Mouse (Mus musculus) bone marrow macrophage, adult 2 months (primary cell): ENCODE results near the gene Chit1. TPM values are rescaled to one million over a fixed set of nuclear protein-coding genes. Genes with fewer than 3 reads are reported as not detected.

Experiments used
- H3K27ac ChIP-seq: 2 replicates; pipeline ENCODE4 v1.5.1; 2012; ENCODE audit warnings: low read depth, low read length; ENCODE audit not compliant: insufficient read depth
- H3K4me1 ChIP-seq: 2 replicates; pipeline ENCODE4 v1.6.1; 2012; ENCODE audit warnings: low read length; ENCODE audit not compliant: control insufficient read depth, insufficient read depth
- H3K4me3 ChIP-seq: 2 replicates; pipeline ENCODE4 v1.5.1; 2012; ENCODE audit warnings: mild to moderate bottlenecking, low read length, moderate library complexity; ENCODE audit not compliant: insufficient read depth
- CTCF ChIP-seq: IDR thresholded peaks from 2 replicates; pipeline ENCODE4 v1.5.1; 2012; ENCODE audit warnings: low read depth, mild to moderate bottlenecking, low read length, moderate library complexity
- POLR2A ChIP-seq: IDR thresholded peaks from 2 replicates; pipeline ENCODE4 v1.6.1; 2012; ENCODE audit warnings: mild to moderate bottlenecking, low read depth, low read length, borderline replicate concordance
- polyA plus RNA-seq: library from polyadenylated mRNA; stranded (reverse); fragments of >200 nt; gene quantifications from 2 replicates; pipeline ENCODE4 v1.2.4, GENCODE M21; 2012; ENCODE audit not compliant: missing spikeins, insufficient read depth, insufficient read length

The Chit1 gene
- polyA plus RNA-seq, 1 experiment, result not detected

DNA sequence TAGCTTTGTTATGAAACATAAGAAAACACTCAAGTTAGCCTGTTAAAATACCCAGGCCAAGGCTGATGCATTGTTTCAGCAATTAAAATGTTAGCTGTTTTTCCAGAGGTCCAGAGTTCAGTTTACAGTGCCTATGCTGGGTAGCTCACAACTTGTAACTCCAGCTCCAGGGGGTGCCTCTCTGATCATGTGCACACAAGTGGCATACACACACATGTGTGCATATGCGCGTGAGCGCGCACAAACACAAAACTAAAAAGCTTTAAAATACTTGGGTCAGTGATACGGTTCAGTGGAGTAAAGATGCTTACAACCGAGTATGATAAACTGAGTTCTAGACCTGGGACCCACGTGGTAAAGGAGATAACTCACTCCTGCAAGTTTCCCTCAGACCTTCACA is 22.0 kb upstream of the Chit1 start:
- H3K27ac ChIP-seq, result no peak overlapping the region
- TF ChIP-seq POLR2A (no peak), CTCF (no peak)
- H3K4me3 ChIP-seq, result no peak overlapping the region
- peaks cover 19% of the 10 kb centered on the region for H3K4me1 ChIP-seq

DNA sequence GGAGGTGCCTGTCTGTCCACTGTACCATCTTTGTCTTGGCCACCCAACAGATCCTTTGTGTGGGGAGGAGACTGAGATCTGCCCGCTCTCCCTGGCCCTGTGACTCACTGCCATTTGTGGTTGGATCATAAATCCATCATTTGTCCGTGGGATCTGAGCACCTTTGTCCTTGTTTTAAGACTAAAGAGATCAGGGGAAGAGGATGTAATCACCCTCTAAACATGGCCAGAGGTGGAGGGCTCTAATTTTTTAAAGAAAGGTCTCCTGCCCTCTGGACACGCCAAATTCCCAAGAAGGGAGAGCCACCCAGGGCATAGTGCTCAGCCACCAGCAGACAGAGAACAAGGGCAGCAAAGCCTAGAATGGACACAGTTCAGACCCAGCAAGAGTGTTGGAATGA is 19.2 kb upstream of the Chit1 start:
- H3K27ac ChIP-seq, result no peak overlapping the region
- H3K4me1 ChIP-seq, result peaks cover 38% of the 10 kb centered on the region
- no peak overlapping the region for H3K4me3 ChIP-seq

DNA sequence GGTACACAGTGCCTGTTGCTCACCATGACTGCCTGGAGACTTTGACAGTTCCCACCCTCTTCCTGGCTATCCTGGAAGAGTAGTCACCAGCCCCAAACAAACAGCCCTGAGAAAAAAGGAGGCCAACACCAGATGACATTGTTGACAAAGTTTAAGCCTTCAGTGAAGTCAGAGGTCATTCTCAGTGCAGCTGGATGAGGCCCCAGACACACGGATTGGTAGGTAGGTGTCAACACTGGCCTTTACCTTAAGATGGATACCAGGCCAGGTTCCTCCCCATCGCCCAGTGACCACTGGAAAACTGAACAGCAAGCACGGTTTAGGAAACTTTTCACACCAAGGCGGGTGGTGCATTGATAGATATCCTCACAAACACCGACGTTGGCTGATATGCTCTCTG is 18.7 kb upstream of the Chit1 start:
- H3K27ac ChIP-seq, result no peak overlapping the region
- TF ChIP-seq POLR2A (no peak), CTCF (no peak)
- H3K4me1 ChIP-seq, result peaks cover 38% of the 10 kb centered on the region
- 0 out of 2 replicates have a peak overlapping the region, but pooled peaks have one; percentile 10 for H3K4me3 ChIP-seq

More for the DNA sequence above, 19.2 kb upstream of the Chit1 start:
- TF ChIP-seq CTCF (no peak), POLR2A (no peak)

DNA sequence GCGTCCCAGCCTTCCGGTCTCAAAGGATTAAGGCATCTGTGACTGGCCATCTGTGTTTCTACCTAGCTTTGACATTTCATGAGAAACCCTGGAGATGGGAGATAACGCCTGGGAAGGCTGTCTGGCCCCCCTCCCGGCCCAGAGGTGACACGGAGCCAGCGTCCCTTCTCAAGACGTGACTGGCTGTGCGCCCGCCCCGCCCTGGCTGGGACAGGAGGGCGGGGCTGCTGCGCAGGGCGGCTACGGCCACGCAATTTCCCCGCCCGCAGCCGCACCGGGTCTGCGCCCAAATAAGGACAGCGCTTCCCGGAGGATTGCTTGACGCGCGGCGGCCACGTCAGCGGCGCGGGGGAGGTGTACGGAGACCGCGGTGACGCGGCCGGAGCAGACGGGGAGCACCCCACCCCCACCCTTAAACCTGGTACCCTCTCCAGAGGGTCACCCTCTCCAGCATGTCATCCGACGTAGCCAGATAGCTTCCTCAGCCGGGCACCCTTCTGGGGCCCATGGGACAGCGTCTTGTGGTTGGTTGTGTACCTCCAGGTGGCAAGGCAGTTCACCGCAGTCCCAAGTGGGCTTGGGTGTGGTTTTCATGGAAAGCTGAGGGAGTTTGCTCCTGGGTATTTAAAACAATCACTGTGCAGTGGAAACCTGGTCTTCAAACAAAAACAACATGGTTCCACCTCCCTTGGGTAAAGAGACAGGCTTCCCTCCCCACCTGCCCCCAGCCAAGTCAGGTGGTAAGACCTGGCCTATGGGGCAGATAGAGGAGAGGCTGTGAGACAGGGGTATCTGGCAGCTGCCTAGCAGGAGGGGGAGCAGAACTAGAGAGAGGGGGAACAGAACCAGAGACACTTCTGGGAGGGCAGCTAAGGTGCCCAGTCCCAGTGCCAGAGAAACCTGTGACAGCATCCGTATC is 17.9 kb upstream of the Chit1 start:
- Histone ChIP-seq H3K4me1 (peaks cover 41% of the 10 kb centered on the region), H3K4me3 (peak overlapping the region; percentile 64), H3K27ac (peak overlapping the region; percentile 100)
- no peak for TF ChIP-seq CTCF

DNA sequence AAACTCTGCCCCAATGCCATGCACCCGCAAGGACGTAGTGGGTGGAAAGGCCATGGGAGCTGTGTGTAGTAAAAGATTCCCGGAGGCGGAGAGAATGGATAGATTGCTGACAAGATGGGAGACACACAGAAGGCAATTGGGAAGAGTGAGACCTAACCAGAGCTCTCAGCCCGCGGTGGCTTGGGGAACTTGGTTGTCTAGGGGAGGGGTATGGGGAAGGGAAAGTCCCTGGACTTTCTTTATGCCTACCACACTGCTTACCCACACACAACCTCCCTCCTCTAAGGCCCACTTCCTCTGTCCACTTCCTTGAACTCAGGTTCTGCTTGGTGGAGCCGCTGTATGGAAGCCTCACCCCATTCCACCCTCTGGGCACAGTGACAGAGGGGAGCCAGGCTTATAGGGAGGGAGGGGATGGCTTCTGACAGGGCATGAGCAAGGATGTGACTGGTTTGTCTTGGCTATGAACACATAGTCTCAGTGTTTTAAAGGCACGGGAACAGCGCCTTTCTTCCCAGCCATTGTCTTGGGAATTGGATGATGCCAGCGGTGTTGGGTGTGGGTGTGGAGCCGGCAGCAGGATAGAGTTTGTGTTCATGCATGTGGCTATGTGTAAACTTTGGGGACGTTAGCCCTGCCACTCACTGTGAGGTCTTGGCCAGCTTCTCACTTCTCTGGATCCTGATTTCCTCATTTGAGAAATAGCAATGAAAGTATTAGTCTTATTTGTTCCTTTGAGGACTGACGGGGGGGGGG is 17.1 kb upstream of the Chit1 start:
- H3K27ac ChIP-seq, result peak overlapping the region; percentile 100
- peak overlapping the region; percentile 64 for H3K4me3 ChIP-seq
- TF ChIP-seq POLR2A (no peak), CTCF (no peak)
- H3K4me1 ChIP-seq, result peaks cover 48% of the 10 kb centered on the region

DNA sequence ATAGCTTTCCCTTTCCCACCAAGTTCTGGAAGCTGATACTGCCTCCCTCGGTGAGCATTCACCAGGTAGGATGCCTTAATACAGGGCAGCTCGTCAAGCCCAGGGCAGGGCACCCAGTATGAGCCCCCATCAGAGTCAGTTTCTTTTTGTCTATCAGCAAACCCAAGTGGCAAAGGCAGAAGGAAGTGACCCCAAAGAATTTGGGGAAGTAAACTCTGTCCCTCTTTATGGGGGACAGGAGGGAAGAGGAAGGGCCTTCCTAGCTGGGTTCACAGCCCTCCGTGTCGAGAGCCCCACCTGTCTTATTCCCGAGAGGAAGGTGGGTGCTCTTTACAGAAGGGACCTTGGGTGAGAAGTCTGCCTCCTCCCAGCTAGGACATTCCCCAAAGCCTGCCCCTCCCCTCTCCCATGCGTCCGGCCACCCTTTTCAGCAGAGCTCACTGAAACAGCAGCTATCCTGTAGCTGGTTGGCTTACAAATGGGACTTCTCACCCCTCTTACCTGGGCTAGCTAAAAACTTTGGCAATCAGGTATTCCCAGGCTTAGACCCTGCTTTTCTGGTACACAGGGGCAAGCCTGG is 15.9 kb upstream of the Chit1 start:
- H3K4me3 ChIP-seq, result peak overlapping the region; percentile 34
- H3K4me1 ChIP-seq, result peaks cover 52% of the 10 kb centered on the region
- TF ChIP-seq POLR2A (no peak), CTCF (no peak)
- H3K27ac ChIP-seq, result peak overlapping the region; percentile 100

DNA sequence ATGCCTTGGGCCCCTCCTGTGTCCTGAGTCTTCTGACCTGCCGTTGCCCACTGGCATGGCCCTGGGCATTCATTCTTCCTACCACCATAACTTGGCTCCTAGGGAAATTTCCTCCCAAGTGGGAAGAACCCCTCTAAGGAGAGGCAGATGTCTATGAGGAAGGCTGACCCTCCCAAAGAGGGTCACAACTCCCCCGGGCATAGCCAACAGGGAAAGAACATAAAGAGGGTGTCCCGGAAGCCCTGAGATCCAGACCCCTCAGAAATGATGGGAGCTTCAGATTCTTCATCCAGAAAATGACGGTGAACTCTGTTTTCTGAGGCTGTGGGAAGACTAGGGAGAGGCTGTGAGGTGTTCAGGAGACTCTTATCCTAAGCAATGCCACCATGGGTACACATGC is 15.3 kb upstream of the Chit1 start:
- H3K27ac ChIP-seq, result peak overlapping the region; percentile 100; the same call in 1 of the 2 replicates
- no peak for TF ChIP-seq POLR2A
- no peak for TF ChIP-seq CTCF
- no peak overlapping the region for H3K4me3 ChIP-seq
- H3K4me1 ChIP-seq, result peaks cover 52% of the 10 kb centered on the region

DNA sequence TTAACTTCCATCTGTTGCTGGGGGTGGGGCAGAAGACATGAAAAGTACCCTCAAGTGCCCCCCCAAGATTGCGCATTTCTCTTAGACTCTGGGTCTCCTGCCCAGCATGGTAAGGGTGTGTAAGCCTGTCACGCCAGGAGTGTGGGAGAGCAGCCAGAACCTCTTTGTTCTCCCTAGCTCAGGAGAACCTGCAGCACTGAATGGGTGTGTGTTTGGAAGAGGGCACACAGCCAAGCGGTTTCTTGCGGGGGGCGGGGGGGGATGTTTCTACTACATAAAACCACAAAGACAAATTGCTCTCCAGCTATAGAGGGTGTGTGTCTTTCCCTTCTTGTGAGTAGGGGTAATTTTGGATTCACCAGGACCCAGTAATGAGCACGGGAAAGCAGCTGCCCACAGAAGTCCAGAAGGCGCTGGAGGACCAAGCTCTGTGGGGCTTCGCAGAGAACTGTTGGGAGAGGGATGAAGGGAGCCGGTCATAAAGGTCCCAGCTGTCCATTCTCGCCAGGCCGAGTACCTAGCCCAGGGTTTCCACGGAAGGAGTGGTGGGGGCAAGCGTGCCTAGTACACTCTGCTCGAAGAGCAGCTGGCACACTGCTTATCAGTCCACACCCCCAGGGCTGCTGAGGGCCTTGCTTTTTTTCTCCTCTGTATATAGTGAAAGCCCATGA is 14.6 kb upstream of the Chit1 start:
- TF ChIP-seq POLR2A (no peak), CTCF (no peak)
- H3K4me1 ChIP-seq, result peaks cover 51% of the 10 kb centered on the region

DNA sequence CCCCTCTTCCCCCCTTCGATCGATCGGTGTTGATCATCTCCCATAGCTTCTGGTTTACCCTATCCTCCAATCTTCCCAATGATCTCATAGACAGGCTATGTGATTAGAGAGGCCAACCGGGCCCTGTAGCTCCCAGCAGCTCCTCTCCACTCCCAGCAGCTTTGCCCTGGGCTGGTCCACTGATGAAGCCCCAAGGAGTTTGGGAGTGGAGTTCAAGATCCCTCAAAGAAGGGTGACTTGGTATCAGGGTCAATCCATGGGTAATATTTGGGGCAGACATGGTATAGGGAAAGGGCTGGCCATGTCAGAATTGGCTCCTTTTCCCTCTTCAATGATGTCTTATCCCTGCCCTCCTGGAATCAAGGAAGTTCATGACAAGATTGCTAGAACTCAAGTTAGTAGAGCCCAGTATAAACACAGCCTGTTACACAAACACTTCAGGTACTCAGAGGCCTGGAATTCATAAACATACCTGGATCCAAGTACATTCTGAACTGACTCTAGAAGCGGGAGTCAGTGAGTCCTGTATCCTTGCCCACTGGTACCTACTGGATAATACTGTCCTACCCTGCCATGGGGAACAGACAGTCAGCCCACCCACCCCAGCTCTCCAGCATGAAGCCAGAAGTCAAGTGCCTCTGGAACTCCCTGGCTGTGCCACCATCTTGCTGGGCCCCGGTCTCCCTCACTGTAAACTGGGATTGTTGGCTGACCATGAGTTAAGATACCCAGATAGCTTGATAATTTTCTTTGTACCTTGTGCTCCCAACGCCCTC is 13.8 kb upstream of the Chit1 start:
- no peak overlapping the region for H3K27ac ChIP-seq
- TF ChIP-seq POLR2A (no peak), CTCF (no peak)
- peaks cover 48% of the 10 kb centered on the region for H3K4me1 ChIP-seq
- no peak overlapping the region for H3K4me3 ChIP-seq

More for the DNA sequence above, 14.6 kb upstream of the Chit1 start:
- Histone ChIP-seq H3K27ac (no peak overlapping the region), H3K4me3 (no peak overlapping the region)
